Mouse (Mus musculus) bone marrow, adult 2 months (tissue): ENCODE data around the gene Cnpy3. TPM values are rescaled to one million over a fixed set of nuclear protein-coding genes. Genes with fewer than 3 reads are reported as not detected.

ENCODE experiments used
- H3K27ac ChIP-seq: fragments of 200-500 bp; 2 replicates; pipeline ENCODE4 v1.5.1; 2012; ENCODE audit warnings: low read depth, mild to moderate bottlenecking, control low read depth, inconsistent platforms, low read length; ENCODE audit not compliant: control insufficient read depth, poor library complexity, insufficient read depth
- H3K4me1 ChIP-seq: fragments of 200-500 bp; 2 replicates; pipeline ENCODE4 v1.6.1; 2011; ENCODE audit warnings: low read length; ENCODE audit not compliant: control insufficient read depth, insufficient read depth
- H3K4me3 ChIP-seq: fragments of 200-500 bp; replicated peaks from 2 replicates; pipeline ENCODE3; 2011; ENCODE audit warnings: mild to moderate bottlenecking, low read depth, low read length, control low read depth; ENCODE audit not compliant: control insufficient read depth
- CTCF ChIP-seq: fragments of 200-500 bp; IDR thresholded peaks from 2 replicates; pipeline ENCODE4 v1.5.1; 2011; ENCODE audit warnings: low read length, control low read depth; ENCODE audit not compliant: control insufficient read depth, insufficient read depth
- POLR2A ChIP-seq: fragments of 200-500 bp; IDR thresholded peaks from 2 replicates; pipeline ENCODE4 v1.6.1; 2011; ENCODE audit warnings: low read depth, mild to moderate bottlenecking, control low read depth, low read length, borderline replicate concordance; ENCODE audit not compliant: control insufficient read depth
- WGBS: fragments of 180-500 bp; shearing (Covaris S2); methylation state at CpG from one replicate; pipeline ENCODE4 v1.1.7; 2018; 5-methylcytosine and 5-hydroxymethylcytosine counted together
- polyA plus RNA-seq: library from polyadenylated mRNA; stranded (reverse); fragments of >200 nt; gene quantifications from 2 replicates; pipeline ENCODE4 v1.2.4, GENCODE M21; 2011; ENCODE audit warnings: low replicate concordance; ENCODE audit not compliant: missing spikeins, insufficient read depth, insufficient read length

Gene Cnpy3
- polyA plus RNA-seq, 1 experiment = 46.3 TPM

DNA sequence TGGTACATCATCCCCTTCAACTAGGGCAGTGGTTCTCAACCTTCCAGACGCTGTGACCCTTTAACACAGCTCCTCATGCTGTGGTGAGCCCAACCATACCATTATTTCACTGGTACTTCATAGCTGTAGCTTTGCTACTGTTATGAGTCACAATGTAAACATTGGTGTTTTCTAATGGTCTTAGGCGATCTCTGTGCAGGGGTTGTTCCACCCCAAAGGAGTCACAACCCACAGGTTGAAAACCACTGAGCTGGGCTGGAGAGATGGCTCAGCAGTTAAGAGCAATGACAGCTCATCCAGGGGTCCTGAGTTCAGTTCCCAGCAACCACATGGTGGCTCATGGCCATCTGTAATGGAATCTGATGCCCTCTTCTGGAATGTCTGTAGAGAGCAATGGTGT is 60.6 kb downstream of the Cnpy3 start:
- Histone ChIP-seq H3K4me1 (no peaks in the 10 kb centered on the region), H3K27ac (no peak overlapping the region), H3K4me3 (no peak overlapping the region)
- 88% methylated on average over 2 of the region's 2 CpGs for WGBS
- TF ChIP-seq CTCF (no peak), POLR2A (no peak)

- Histone ChIP-seq H3K27ac (no peak overlapping the region), H3K4me1 (no peaks in the 10 kb centered on the region), H3K4me3 (no peak overlapping the region)
- no peak for TF ChIP-seq CTCF
- TF ChIP-seq POLR2A = no peak
- WGBS = 77% methylated on average over 12 of the region's 12 CpGs
These were observed 61.3 kb downstream of the Cnpy3 start for GRCm38 (mm10) chr17:46690665-46691064.

DNA sequence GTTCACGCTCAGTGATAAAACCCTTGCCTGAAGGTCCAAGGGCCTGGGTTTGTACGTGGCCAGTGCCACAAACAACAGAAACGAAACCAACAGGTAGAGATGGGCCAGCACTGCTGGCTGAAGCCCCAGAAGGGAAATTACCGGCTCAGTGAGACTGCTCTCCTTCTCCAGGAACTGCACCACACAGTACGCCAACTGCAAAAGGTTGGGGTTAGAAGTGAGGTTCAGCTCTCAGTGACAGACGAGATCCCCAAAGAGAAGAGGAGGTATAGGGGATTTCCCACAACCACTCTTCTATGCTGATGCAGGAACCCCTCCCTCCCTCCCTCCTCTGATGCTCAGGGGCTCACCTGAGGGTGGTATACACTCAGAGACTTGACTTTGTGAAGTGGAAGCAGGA is 66.1 kb downstream of the Cnpy3 start:
- H3K4me3 ChIP-seq = no peak overlapping the region
- H3K27ac ChIP-seq = no peak overlapping the region
- 78% methylated on average over 6 of the region's 6 CpGs for WGBS

More for the DNA sequence above, 66.1 kb downstream of the Cnpy3 start:
- peaks cover 4% of the 10 kb centered on the region for H3K4me1 ChIP-seq
- TF ChIP-seq CTCF (no peak), POLR2A (no peak)

Other genes with a start within 250 kb of the Cnpy3 start
- 11.1 and 14.9 TPM in 2 replicates for gene Cul9, start 205.8 kb downstream of the Cnpy3 start, polyA plus RNA-seq
- gene Srf, start 196.0 kb downstream of the Cnpy3 start, polyA plus RNA-seq = 14.6 and 17.4 TPM in 2 replicates
- gene Ptk7, start 122.7 kb downstream of the Cnpy3 start, polyA plus RNA-seq = 0.68 and 3.9 TPM in 2 replicates
- 6.6 and 11.9 TPM in 2 replicates for gene Klc4, start 106.2 kb downstream of the Cnpy3 start, polyA plus RNA-seq
- gene Mrpl2, start 106.0 kb downstream of the Cnpy3 start, polyA plus RNA-seq = 49.3 and 50.2 TPM in 2 replicates
- 9.1 and 12.5 TPM in 2 replicates for gene Cul7, start 101.9 kb downstream of the Cnpy3 start, polyA plus RNA-seq
- gene Rrp36, start 77.9 kb downstream of the Cnpy3 start, polyA plus RNA-seq = 10.3 and 23.3 TPM in 2 replicates
- 31.5 and 53.0 TPM in 2 replicates for gene Mea1, start 73.4 kb downstream of the Cnpy3 start, polyA plus RNA-seq
- gene Klhdc3, start 71.3 kb downstream of the Cnpy3 start, polyA plus RNA-seq = 37.6 and 41.7 TPM in 2 replicates
- 23.7 and 47.1 TPM in 2 replicates for gene Ppp2r5d, start 47.1 kb downstream of the Cnpy3 start, polyA plus RNA-seq
- 22.6 and 28.8 TPM in 2 replicates for gene Pex6, start 40.8 kb downstream of the Cnpy3 start, polyA plus RNA-seq
- gene Gnmt, start 23.0 kb downstream of the Cnpy3 start, polyA plus RNA-seq = 2.9 and 3.0 TPM in 2 replicates
- 2.0 TPM in 1 of 2 replicates, not detected in the other for gene Ptcra, start 11.5 kb upstream of the Cnpy3 start, polyA plus RNA-seq
- gene 2310039H08Rik, start 20.4 kb upstream of the Cnpy3 start, polyA plus RNA-seq = 18.3 and 18.7 TPM in 2 replicates
- 26.9 and 45.0 TPM in 2 replicates for gene Rpl7l1, start 30.5 kb upstream of the Cnpy3 start, polyA plus RNA-seq
- gene Bicral, start 106.3 kb upstream of the Cnpy3 start, polyA plus RNA-seq = 3.7 and 16.0 TPM in 2 replicates
- gene Tbcc, start 138.5 kb upstream of the Cnpy3 start, polyA plus RNA-seq = 11.8 and 24.5 TPM in 2 replicates
- not detected in 2 replicates for gene Prph2, start 158.2 kb upstream of the Cnpy3 start, polyA plus RNA-seq